21 mouse cellular contexts compared by ENCODE assay signal in genomic region chr12:81658086-81658485, GRCm38 (mm10). TPM values are rescaled to one million over a fixed set of nuclear protein-coding genes. Genes with fewer than 3 reads are reported as not detected.
A peak's percentile ranks its signal among the peaks of the same experiment; 100 is the strongest.
DNase-seq lines count a peak whose midpoint lies in the region; ATAC-seq and TF ChIP-seq lines count a peak whose summit lies in the region.
"Had no signal": no experiment of that assay in that cellular context is flagged by ENCODE, and none has a peak within 500 bp of the region (broad histone marks: within the 10 kb centered on the region; RNA-seq: fewer than 3 reads in every experiment).

No protein-coding gene starts in this region.

- DNase-seq in layer of hippocampus, adult 9-11 months: peak; percentile 38
- no peak for DNase-seq in layer of hippocampus, adult 2 months (ENCODE audit: low spot score in 2 of 2)
- DNase-seq in B cell, adult 2 months: peak; percentile 18 to 32
- no peak for DNase-seq in adrenal gland, adult 2 months
- no peak for DNase-seq in right cerebral cortex, postnatal 36 days (ENCODE audit: low spot score in 2 of 2)
- DNase-seq: embryo, embryonic 11 days; gastrocnemius, adult 2 months; kidney, postnatal 4 days; lung, postnatal 4 days had no signal

- H3K27ac ChIP-seq in layer of hippocampus, adult 2 months: no peak overlapping the region
- H3K27ac ChIP-seq in bone marrow macrophage, adult 2 months (ENCODE audit: insufficient read depth, low read depth, low read length): peak overlapping the region; percentile 39
- H3K27ac ChIP-seq: embryonic facial prominence, embryonic 13.5 days; forebrain, embryonic 13.5 days; gastrocnemius, adult 2 months; left cerebral cortex, adult 2 months; liver, embryonic 14.5 days; lung, embryonic 15.5 days; midbrain, embryonic 10.5 days had no signal

- H3K4me1 ChIP-seq in bone marrow macrophage, adult 2 months (ENCODE audit: control insufficient read depth, insufficient read depth, low read length): peaks cover 17% of the 10 kb centered on the region
- H3K4me1 ChIP-seq: embryonic facial prominence, embryonic 13.5 days; forebrain, embryonic 13.5 days; lung, embryonic 15.5 days; midbrain, embryonic 10.5 days had no signal

- no peak for TF ChIP-seq CTCF in layer of hippocampus, adult 2 months (conservative IDR thresholded peaks at IDR 0.05)
- TF ChIP-seq CTCF in bone marrow macrophage, adult 2 months (IDR thresholded peaks at IDR 0.05; ENCODE audit: low read depth, low read length): no peak

- no peak for TF ChIP-seq POLR2A in bone marrow macrophage, adult 2 months (IDR thresholded peaks at IDR 0.05; ENCODE audit: borderline replicate concordance, low read depth, low read length)

- H3K4me3 ChIP-seq in layer of hippocampus, adult 2 months: no peak overlapping the region
- no peak overlapping the region for H3K4me3 ChIP-seq in bone marrow macrophage, adult 2 months (ENCODE audit: insufficient read depth, low read length)
- H3K4me3 ChIP-seq: embryonic facial prominence, embryonic 13.5 days; erythroblast, embryonic 14.5 days; forebrain, embryonic 13.5 days; gastrocnemius, adult 2 months; left cerebral cortex, adult 2 months; lung, embryonic 15.5 days; midbrain, embryonic 10.5 days had no signal

- 0 out of 2 replicates have a peak, but pooled peaks have one; percentile 44 for ATAC-seq in monocyte, adult 5-6 weeks (replicated peaks; ENCODE audit: insufficient number of reproducible peaks, low FRiP score, low TSS enrichment, poor library complexity, severe bottlenecking)
- ATAC-seq: forebrain, embryonic 13.5 days; intestine, postnatal 0 days; midbrain, embryonic 16.5 days had no signal

RNA-seq across cellular contexts. Expression of gene Ttc9, which starts 27.0 kb away (rescaled TPM):
- total RNA-seq in layer of hippocampus, adult 2 months (2021): 10 to 100 TPM; 37.3 to 38.0 TPM
- polyA plus RNA-seq in bone marrow macrophage, adult 2 months (2012; ENCODE audit: insufficient read depth, insufficient read length, missing spikeins): not detected in 2 replicates
- 0.64 TPM in 1 of 3 replicates, not detected in the others for total RNA-seq in monocyte, adult 5-6 weeks (2017)
- total RNA-seq in adrenal gland, adult 2 months (2021): 1 to 10 TPM; 3.7 to 3.8 TPM
- 0.73 TPM in 2 replicates for polyA plus RNA-seq in adrenal gland, adult 2 months (2012; rRNA removed)
- total RNA-seq: neutrophil, adult 5-6 weeks had no signal
- polyA plus RNA-seq: erythroblast, embryonic 14.5 days had no signal

Comparison
In these comparisons a context has a peak if more than half of its experiments do, and no peak if none do; other contexts are left out.
1. DNase-seq: peak in layer of hippocampus, adult 9-11 months (single experiment) and B cell, adult 2 months (2 of 2); none in layer of hippocampus, adult 2 months (0 of 2), adrenal gland, adult 2 months (single experiment) and right cerebral cortex, postnatal 36 days (0 of 2).
2. RNA of gene Ttc9, which starts 27.0 kb away (total RNA-seq): 37.3 to 38.0 TPM in layer of hippocampus, adult 2 months; 3.7 to 3.8 TPM in adrenal gland, adult 2 months and 0.64 TPM in monocyte, adult 5-6 weeks; every median in the first group is over 4 times any median in the second.